Mouse (Mus musculus) megakaryocyte-erythroid progenitor cell, adult 5-6 weeks (primary cell): ENCODE data around the gene Katnb1. TPM values are rescaled to one million over a fixed set of nuclear protein-coding genes. Genes with fewer than 3 reads are reported as not detected.
A peak's percentile ranks its signal among the peaks of the same experiment; 100 is the strongest.

Experiments used
- ATAC-seq: replicated peaks from 2 replicates; pipeline ENCODE4 v1.8.0; 2016; ENCODE audit warnings: mild to moderate bottlenecking, inconsistent platforms; ENCODE audit not compliant: severe bottlenecking, poor library complexity, low FRiP score, low TSS enrichment
- total RNA-seq, 2 experiments: library from RNA; stranded (forward) in 1 of 2; stranded (reverse) in 1 of 2; fragments of 200-1000, 215-1000 nt in 1 of 2; fragments of >200 nt in 1 of 2; fragmentation: Nextera tagmentation in 1 of 2; gene quantifications; 2 replicates each; pipeline ENCODE4 v1.2.3; 2014 to 2017

The Katnb1 gene
- total RNA-seq (2014; fragmentation: Nextera tagmentation) = 7.7 and 18.8 TPM in 2 replicates
- total RNA-seq (2017) = 19.4 and 27.5 TPM in 2 replicates

GRCm38 (mm10) chr8:95080381-95081341 is at the start of gene Katnb1:
Gene Katnb1, plus strand, starts transcription at chr8:95081186.
- peak; percentile 95 for ATAC-seq

- peak; percentile 64 for ATAC-seq
These were observed 43.7 kb upstream of the Katnb1 start for GRCm38 (mm10) chr8:95037106-95037925.

- no peak for ATAC-seq
These were observed 38.9 kb upstream of the Katnb1 start for GRCm38 (mm10) chr8:95041883-95042784.

- no peak for ATAC-seq
These were observed 36.2 kb upstream of the Katnb1 start for GRCm38 (mm10) chr8:95044811-95045210.

- no peak for ATAC-seq
These were observed 34.0 kb upstream of the Katnb1 start for GRCm38 (mm10) chr8:95046982-95047381.

GRCm38 (mm10) chr8:95047884-95048680 is 32.9 kb upstream of the Katnb1 start:
- no peak for ATAC-seq

- no peak for ATAC-seq
These were observed 31.4 kb upstream of the Katnb1 start for GRCm38 (mm10) chr8:95049636-95050035.

GRCm38 (mm10) chr8:95054438-95054837 is 26.5 kb upstream of the Katnb1 start:
- ATAC-seq = no peak

- 0 out of 2 replicates have a peak, but pooled peaks have one; percentile 20 for ATAC-seq
These were observed 26.0 kb upstream of the Katnb1 start, which contains the start of gene Drc7 for GRCm38 (mm10) chr8:95054927-95055510. Gene Drc7, plus strand, starts transcription at chr8:95055103.

- peak; percentile 79 for ATAC-seq
These were observed 24.6 kb upstream of the Katnb1 start for GRCm38 (mm10) chr8:95056414-95056813.

- no peak; the same call in 1 of the 2 replicates for ATAC-seq
These were observed 22.3 kb upstream of the Katnb1 start for GRCm38 (mm10) chr8:95058661-95059060.

- 0 out of 2 replicates have a peak, but pooled peaks have one; percentile 26 for ATAC-seq
These were observed 21.0 kb upstream of the Katnb1 start for GRCm38 (mm10) chr8:95059812-95060533.

GRCm38 (mm10) chr8:95064531-95064930 is 16.5 kb upstream of the Katnb1 start:
- ATAC-seq = no peak

- 0 out of 2 replicates have a peak, but pooled peaks have one; percentile 65 for ATAC-seq
These were observed 13.4 kb upstream of the Katnb1 start for GRCm38 (mm10) chr8:95067582-95067981.

- no peak for ATAC-seq
These were observed 5.5 kb upstream of the Katnb1 start for GRCm38 (mm10) chr8:95075504-95075903.

GRCm38 (mm10) chr8:95076151-95076550 is 4.8 kb upstream of the Katnb1 start:
- no peak for ATAC-seq

- ATAC-seq = no peak
These were observed 2.9 kb upstream of the Katnb1 start for GRCm38 (mm10) chr8:95078055-95078454.
